Mouse (Mus musculus) C2C12 (cell line): ENCODE results near the gene Serac1.

Source experiments
- CEBPB ChIP-seq: IDR thresholded peaks from one replicate; pipeline ENCODE4 v1.6.1; 2011; ENCODE audit warnings: low read depth, mild to moderate bottlenecking, control low read depth, moderate library complexity
- CTCF ChIP-seq: IDR thresholded peaks from one replicate; pipeline ENCODE4 v1.5.1; 2011; ENCODE audit not compliant: control insufficient read depth, insufficient read depth, insufficient read length
- FOSL1 ChIP-seq: IDR thresholded peaks from one replicate; pipeline ENCODE4 v1.8.0; 2011; ENCODE audit warnings: mild to moderate bottlenecking, low read length; ENCODE audit not compliant: poor library complexity, insufficient read depth, severe bottlenecking
- MAX ChIP-seq: IDR thresholded peaks from one replicate; pipeline ENCODE4 v1.6.1; 2011; ENCODE audit warnings: mild to moderate bottlenecking, control low read depth
- MYOD1 ChIP-seq: IDR thresholded peaks from one replicate; pipeline ENCODE4 v1.6.1; 2011; ENCODE audit warnings: low read depth; ENCODE audit not compliant: control insufficient read depth, insufficient read length
- MYOG ChIP-seq: IDR thresholded peaks from one replicate; pipeline ENCODE4 v1.6.1; 2011; ENCODE audit not compliant: control insufficient read depth, insufficient read length; ENCODE audit errors: extremely low read depth
- USF1 ChIP-seq: IDR thresholded peaks from one replicate; pipeline ENCODE4 v1.6.1; 2011; ENCODE audit warnings: low read depth, mild to moderate bottlenecking, control low read depth, moderate library complexity

DNA sequence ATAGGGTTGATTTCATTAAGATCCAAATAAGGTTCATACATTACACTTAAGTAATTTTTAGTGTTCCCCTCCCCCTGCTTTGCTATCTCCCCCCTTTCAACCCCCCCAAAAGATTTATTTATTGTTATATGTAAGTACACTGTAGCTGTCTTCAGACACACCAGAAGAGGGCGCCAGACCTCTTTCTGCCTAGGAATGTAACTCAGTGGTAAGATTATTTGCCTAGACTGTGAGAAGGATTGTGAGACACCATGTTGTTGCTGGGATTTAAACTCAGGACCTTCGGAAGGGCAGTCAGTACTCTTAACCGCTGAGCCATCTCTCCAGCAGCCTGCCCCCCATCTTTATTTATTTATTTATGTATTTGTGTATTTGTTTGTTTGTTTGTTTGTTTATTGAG, 31.4 kb upstream of the Serac1 start:
- no peak for TF ChIP-seq CTCF
- no peak for TF ChIP-seq MYOG
- no peak for TF ChIP-seq MAX
- TF ChIP-seq USF1, result no peak
- TF ChIP-seq CEBPB, result no peak
- TF ChIP-seq MYOD1, result no peak
- TF ChIP-seq FOSL1, result no peak
